Mouse (Mus musculus): ENCODE data around the gene Gmppa. TPM values are rescaled to one million over a fixed set of nuclear protein-coding genes. Genes with fewer than 3 reads are reported as not detected.

The Gmppa gene
- total RNA-seq (2023): 59.5 TPM

DNA sequence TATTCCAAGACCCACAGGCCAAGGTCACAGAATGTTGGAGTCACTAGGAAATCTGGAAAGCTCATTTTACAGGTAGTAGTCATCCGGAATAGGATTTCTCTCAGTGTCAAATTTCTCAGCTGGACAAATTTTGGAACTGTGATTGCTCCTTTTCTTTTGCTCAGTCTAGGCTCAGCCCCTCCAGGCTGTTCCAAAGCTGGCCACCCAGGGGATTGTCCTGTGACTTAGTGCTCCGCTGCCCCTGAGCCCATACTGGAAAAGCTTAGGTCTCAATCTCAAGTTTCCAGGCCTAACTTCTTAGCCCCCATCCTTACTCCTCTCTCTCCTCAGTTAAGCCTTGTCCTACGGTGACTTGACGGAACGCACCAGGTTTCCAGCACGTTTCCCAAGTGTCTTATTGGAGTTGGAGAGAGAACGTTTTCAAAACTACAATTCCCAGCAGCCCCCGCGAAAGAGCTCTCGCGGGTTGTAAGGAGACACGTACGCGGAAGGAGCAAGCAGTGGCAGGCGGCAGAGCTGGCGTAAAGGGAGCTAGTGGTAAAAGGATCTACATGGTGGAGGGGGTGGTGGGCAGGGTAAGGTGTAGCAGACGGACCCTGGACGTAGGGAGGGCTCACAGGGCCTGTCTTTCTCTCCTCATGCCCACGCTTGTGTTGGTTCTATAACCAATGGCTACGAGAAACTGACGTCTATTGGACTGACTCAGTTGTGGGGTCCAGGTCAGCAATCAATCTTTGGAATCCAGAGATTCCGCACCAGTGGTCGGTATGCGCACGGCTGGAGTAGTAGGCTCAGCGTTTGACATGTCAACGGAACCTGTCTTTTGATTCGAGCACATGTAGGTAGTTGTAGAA, at the start of gene Gmppa:
Gmppa (plus strand) TSS at position 456 of the 854 bp plus-strand sequence.

DNA sequence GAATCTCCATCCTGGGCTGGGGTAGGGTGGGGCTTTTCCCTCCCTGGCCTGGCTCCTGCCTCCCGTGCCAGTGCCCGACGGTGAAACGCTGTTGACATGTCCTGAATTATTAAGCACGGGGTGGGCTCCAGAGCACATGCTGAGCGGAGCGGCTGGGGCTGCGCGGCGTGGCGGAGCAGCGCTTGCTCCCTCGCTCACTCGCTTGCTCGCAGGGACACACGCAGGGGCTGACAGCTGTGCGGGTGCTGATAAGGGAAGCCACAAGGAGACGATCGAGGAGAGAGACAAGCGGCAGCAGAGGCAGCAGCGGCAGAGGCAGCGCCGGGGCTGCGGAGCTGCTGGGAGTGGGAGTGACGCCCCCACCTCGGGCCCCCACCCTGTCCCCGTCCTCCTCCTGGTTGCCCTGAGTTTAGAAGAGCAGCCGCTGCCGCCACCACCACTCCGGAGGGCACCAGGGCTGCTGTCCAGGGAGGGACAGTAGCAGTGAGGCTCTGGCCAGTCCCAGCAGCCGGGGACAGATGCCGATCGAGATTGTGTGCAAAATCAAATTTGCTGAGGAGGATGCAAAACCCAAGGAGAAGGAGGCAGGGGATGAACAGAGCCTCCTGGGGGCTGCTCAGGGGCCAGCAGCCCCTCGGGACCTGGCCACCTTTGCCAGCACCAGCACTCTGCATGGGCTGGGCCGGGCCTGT, 14.7 kb downstream of the Gmppa start, which contains the start of gene Asic4:
Asic4 (plus strand) TSS at position 123 of the 692 bp plus-strand sequence.

DNA sequence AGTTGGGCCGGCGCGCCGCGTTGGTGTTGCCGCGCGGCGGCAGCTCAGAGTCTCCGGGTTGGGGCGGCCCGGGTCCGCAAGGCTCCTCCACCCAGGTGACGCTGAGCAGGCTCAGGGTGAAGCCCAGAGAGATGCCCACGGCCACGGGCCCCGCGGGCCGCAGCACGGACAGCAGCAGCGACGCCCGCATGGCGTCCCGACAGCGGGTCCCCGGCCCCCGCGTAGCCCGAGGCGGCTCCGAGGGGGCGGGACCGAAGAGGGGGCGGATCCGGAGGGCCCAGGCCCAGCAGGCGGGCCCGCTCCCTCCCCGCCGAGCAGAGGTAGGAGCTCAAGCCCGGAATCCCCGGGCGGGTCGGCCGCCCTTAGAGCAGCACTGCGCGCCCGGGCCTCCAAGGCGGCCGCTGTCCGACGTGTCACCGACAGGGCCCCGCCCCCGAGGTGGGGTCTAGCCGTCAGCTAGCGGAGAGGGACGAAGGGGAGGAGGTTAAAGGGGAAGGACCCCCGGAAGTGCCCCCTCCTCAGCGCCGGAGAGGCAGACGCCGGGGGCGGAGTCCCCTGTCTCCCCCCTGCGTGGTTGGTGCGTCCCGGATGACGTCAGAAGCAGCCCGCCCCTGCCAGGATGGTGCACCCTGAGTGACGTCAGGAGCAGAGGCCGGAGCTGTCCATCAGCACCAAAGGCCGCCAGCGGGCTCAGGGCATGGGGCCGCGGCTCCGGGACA, 43.3 kb downstream of the Gmppa start, which contains the start of the genes Chpf and Tmem198:
Chpf (minus strand) TSS at position 392 of the 719 bp plus-strand sequence.
Tmem198 (plus strand) TSS at position 617 of the 719 bp plus-strand sequence.

Other genes starting within 250 kb of the Gmppa start
- 24.3 TPM for gene Ankzf1, start 243.8 kb upstream of the Gmppa start, total RNA-seq (2023)
- gene Atg9a, start 243.7 kb upstream of the Gmppa start, total RNA-seq (2023): 28.4 TPM
- gene Glb1l, start 225.1 kb upstream of the Gmppa start, total RNA-seq (2023): 11.1 TPM
- gene Stk16, start 225.1 kb upstream of the Gmppa start, total RNA-seq (2023): 97.7 TPM
- 185 TPM for gene Tuba4a, start 216.1 kb upstream of the Gmppa start, total RNA-seq (2023)
- gene A630095N17Rik, start 203.8 kb upstream of the Gmppa start, total RNA-seq (2023): not detected
- 52.1 TPM for gene Dnajb2, start 199.5 kb upstream of the Gmppa start, total RNA-seq (2023)
- 0.24 TPM for gene Ptprn, start 171.4 kb upstream of the Gmppa start, total RNA-seq (2023)
- not detected for gene Resp18, start 157.5 kb upstream of the Gmppa start, total RNA-seq (2023)
- gene Dnpep, start 117.9 kb upstream of the Gmppa start, total RNA-seq (2023): 34.9 TPM
- 0.21 TPM for gene Des, start 75.6 kb upstream of the Gmppa start, total RNA-seq (2023)
- gene Speg, start 60.6 kb upstream of the Gmppa start, total RNA-seq (2023): 0.80 TPM
- gene Asic4, start 14.5 kb downstream of the Gmppa start, total RNA-seq (2023): not detected
- 22.0 TPM for gene Chpf, start 43.4 kb downstream of the Gmppa start, total RNA-seq (2023)
- gene Tmem198, start 43.6 kb downstream of the Gmppa start, total RNA-seq (2023): 3.1 TPM
- 5.1 TPM for gene Obsl1, start 70.5 kb downstream of the Gmppa start, total RNA-seq (2023)
- gene Inha, start 71.1 kb downstream of the Gmppa start, total RNA-seq (2023): 3.0 TPM
- gene Stk11ip, start 85.6 kb downstream of the Gmppa start, total RNA-seq (2023): 90.9 TPM
- not detected for gene Slc4a3, start 110.3 kb downstream of the Gmppa start, total RNA-seq (2023)

Data from CD8-positive naive resting alpha-beta T cell, adult 57 days (primary cell).